Comparison of ENCODE assay signal across 27 mouse cellular contexts in the genomic region with DNA sequence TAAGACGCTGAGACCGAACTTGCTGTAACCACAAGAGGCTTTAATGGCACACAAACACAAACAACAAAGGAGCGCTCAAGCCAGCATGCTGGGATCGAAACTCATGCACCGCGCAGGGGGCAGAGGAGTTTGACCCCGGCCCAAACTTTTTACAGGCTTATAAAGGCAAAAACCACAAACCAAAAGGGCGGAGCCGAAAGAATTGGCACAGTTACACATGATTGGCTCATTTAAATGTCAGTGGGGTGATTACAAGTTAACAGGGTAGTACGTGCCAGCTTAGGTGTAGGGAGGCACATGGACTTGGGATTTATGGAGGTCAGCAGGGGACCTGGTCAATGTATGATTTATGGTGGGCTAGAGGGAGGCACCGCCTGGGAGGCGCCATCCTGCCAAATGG. TPM values are rescaled to one million over a fixed set of nuclear protein-coding genes. Genes with fewer than 3 reads are reported as not detected.
A peak's percentile ranks its signal among the peaks of the same experiment; 100 is the strongest.
DNase-seq lines count a peak whose midpoint lies in the region; ATAC-seq lines count a peak whose summit lies in the region.
"Had no signal": no experiment of that assay in that cellular context is flagged by ENCODE, and none has a peak within 500 bp of the region (broad histone marks: within the 10 kb centered on the region; RNA-seq: fewer than 3 reads in every experiment).

No protein-coding gene starts in this region.

- H3K4me3 ChIP-seq in kidney, embryonic 15.5 days (replicated peaks) = no peak overlapping the region
- H3K4me3 ChIP-seq: embryonic facial prominence, embryonic 10.5 days; embryonic facial prominence, embryonic 13.5 days; erythroblast, embryonic 14.5 days; forebrain, embryonic 12.5 days; forebrain, embryonic 15.5 days; heart, adult 2 months; heart, embryonic 10.5 days; heart, embryonic 13.5 days; hindbrain, embryonic 12.5 days; hindbrain, embryonic 15.5 days had no signal

- no peaks in the 10 kb centered on the region for H3K27me3 ChIP-seq in kidney, embryonic 15.5 days
- H3K27me3 ChIP-seq: CH12.LX; embryonic facial prominence, embryonic 13.5 days; forebrain, embryonic 12.5 days; forebrain, embryonic 15.5 days; heart, embryonic 13.5 days; hindbrain, embryonic 12.5 days; hindbrain, embryonic 15.5 days had no signal

- no peaks in the 10 kb centered on the region for H3K4me1 ChIP-seq in kidney, embryonic 15.5 days
- H3K4me1 ChIP-seq: embryonic facial prominence, embryonic 10.5 days; embryonic facial prominence, embryonic 13.5 days; forebrain, embryonic 12.5 days; forebrain, embryonic 15.5 days; heart, embryonic 10.5 days; hindbrain, embryonic 12.5 days; hindbrain, embryonic 15.5 days had no signal

- H3K9me3 ChIP-seq in kidney, embryonic 15.5 days (replicated peaks) = 0 out of 2 replicates have a peak, but pooled peaks cover 6% of the 10 kb centered on the region
- H3K9me3 ChIP-seq: embryonic facial prominence, embryonic 10.5 days; embryonic facial prominence, embryonic 13.5 days; forebrain, embryonic 12.5 days; forebrain, embryonic 15.5 days; heart, embryonic 10.5 days; heart, embryonic 13.5 days; hindbrain, embryonic 12.5 days; hindbrain, embryonic 15.5 days had no signal

- H3K36me3 ChIP-seq in kidney, embryonic 15.5 days = no peaks in the 10 kb centered on the region
- H3K36me3 ChIP-seq: embryonic facial prominence, embryonic 10.5 days; embryonic facial prominence, embryonic 13.5 days; forebrain, embryonic 12.5 days; forebrain, embryonic 15.5 days; heart, embryonic 10.5 days; heart, embryonic 13.5 days; hindbrain, embryonic 12.5 days; hindbrain, embryonic 15.5 days had no signal

- no peak overlapping the region for H3K27ac ChIP-seq in kidney, embryonic 15.5 days
- H3K27ac ChIP-seq: embryonic facial prominence, embryonic 10.5 days; embryonic facial prominence, embryonic 13.5 days; forebrain, embryonic 12.5 days; forebrain, embryonic 15.5 days; heart, adult 2 months; heart, embryonic 10.5 days; heart, embryonic 13.5 days; hindbrain, embryonic 12.5 days; hindbrain, embryonic 15.5 days had no signal

- no peak for ATAC-seq in kidney, embryonic 15.5 days (replicated peaks; ENCODE audit: low FRiP score)
- ATAC-seq: activated CD4-positive, CD25-positive, alpha-beta regulatory T cell, adult 4 months; forebrain, embryonic 15.5 days had no signal

- 73% methylated on average over 12 of the region's 12 CpGs for WGBS in kidney, embryonic 15.5 days

- DNase-seq in kidney, adult 11 months = peak; percentile 33
- DNase-seq in kidney, adult 8-10 months = peak; percentile 33 to 45
- no peak for DNase-seq in kidney, postnatal 10 days
- DNase-seq in ES-CJ7 (ENCODE audit: low read depth, low spot score) = peak; percentile 33
- DNase-seq in urinary bladder, postnatal 10 days (ENCODE audit: low spot score) = no peak
- DNase-seq: adrenal gland, adult 8-10 months; adrenal gland, postnatal 25 days; B cell, adult 2 months; cerebellum, adult 11-12 months; cerebellum, adult 8-10 months; cerebellum, postnatal 10 days; cerebellum, postnatal 36 days; embryo, embryonic 11 days; gastrocnemius, postnatal 25 days; heart, adult 2 months had no signal

- no peak overlapping the region for H3K4me2 ChIP-seq in kidney, embryonic 15.5 days
- H3K4me2 ChIP-seq: embryonic facial prominence, embryonic 13.5 days; forebrain, embryonic 12.5 days; forebrain, embryonic 15.5 days; heart, embryonic 13.5 days; hindbrain, embryonic 12.5 days; hindbrain, embryonic 15.5 days had no signal

- H3K9ac ChIP-seq in kidney, embryonic 15.5 days = no peak overlapping the region
- H3K9ac ChIP-seq: embryonic facial prominence, embryonic 13.5 days; forebrain, embryonic 12.5 days; forebrain, embryonic 15.5 days; heart, embryonic 13.5 days; hindbrain, embryonic 12.5 days; hindbrain, embryonic 15.5 days had no signal

RNA-seq across cellular contexts. Expression of a gene that starts 28.1 kb away (rescaled TPM):
- 367 and 397 TPM in 2 replicates for polyA plus RNA-seq in kidney, embryonic 15.5 days (2015; fragmentation: Nextera tagmentation; extraction: Ambion mirVana)

RNA-seq across cellular contexts. Expression of a gene that starts 59.3 kb away (rescaled TPM):
- polyA plus RNA-seq in kidney, embryonic 15.5 days (2015; fragmentation: Nextera tagmentation; extraction: Ambion mirVana) = 185 and 199 TPM in 2 replicates

Comparison
In these comparisons a context has a peak if more than half of its experiments do, and no peak if none do; other contexts are left out.
1. DNase-seq: peak in kidney, adult 11 months (single experiment), kidney, adult 8-10 months (2 of 2) and ES-CJ7 (single experiment); none in kidney, postnatal 10 days (single experiment) and urinary bladder, postnatal 10 days (single experiment).